Mouse (Mus musculus): ENCODE results near the gene Serping1. TPM values are rescaled to one million over a fixed set of nuclear protein-coding genes. Genes with fewer than 3 reads are reported as not detected.

Gene Serping1
- total RNA-seq, 2 experiments from 2014 or later: 7.3 to 7.5 TPM

DNA sequence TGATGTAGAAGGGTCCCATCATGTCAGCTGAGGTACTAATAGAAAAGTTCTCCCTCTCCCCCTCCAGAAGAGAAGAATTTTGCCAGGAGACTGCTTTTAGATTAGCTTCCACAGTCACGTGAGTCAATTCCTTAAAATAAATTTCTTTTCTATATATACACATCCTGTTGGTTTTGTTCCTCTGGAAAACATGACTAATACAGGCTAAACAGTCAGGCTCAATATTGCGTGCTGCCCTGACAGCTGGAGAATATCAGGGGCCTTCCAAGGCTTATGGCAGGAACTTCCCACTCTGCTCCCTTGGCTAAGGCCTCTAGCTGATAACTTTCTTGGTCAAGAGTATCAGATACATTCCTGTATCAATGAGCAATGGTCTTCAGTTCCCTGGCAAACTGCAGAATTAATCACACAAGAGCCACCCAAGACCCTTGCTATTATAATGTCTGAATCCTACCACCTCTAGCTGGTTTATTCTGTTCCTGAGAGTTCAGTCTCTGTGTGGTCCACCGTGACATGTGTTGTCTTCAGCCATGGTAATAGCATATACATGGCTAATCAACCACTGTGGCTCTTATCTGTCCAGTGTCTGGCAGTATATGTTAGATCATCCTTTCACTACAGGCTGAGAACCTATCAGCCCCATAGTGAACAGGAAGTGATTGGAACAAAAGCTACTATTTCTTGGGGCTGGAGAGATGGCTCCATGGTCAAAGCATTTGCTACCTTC, 8.8 kb upstream of the Serping1 start:
- no peak for DNase-seq (ENCODE audit: low spot score in 2 of 2)
- intact Hi-C loops (cut with DNase I): no loop called here

DNA sequence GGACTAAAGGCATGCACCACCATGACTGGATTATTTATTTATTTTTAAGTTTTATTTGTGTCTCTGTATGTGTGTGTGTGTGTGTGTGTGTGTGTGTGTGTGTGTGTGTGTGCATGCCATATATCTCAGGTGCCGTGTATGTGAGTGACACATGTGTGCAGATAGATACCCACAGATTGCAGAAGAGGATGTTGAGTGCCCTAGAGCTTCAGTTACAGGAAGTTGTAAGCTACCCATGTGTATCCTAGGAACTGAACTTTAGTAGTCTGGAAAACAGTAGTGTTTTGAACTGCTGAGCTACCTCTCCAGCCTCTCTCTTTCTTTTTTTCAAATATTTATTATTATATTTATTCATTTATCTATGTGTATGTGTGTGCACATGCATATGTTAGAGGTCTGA, 8.1 kb upstream of the Serping1 start:
- intact Hi-C loops (cut with DNase I): no loop called here
- no peak for DNase-seq (ENCODE audit: low spot score in 2 of 2)

- intact Hi-C loops (cut with DNase I): no loop called here
- DNase-seq (ENCODE audit: low spot score in 2 of 2): no peak
Observed at GRCm38 (mm10) chr2:84779210-84779609, 4.0 kb upstream of the Serping1 start.

DNA sequence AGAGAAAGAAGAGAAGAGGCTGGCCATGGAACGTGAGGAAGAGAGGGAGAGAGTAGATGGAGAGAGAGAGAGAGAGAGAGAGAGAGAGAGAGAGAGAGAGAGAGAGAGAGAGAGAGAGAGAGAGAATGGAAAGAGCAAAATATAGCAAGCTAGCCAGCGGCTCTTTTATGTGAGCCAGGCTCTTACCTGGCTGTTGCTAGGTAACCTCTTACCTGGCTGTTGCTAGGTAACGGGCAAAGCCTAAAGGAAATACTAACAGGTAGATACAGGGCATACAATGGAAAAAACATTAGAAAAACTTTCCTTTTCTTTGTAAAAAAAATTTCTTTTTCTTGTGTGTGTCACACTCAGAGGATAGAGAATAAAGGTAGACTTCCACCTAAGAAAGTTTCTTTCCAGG, 2.5 kb upstream of the Serping1 start:
- no peak for DNase-seq (ENCODE audit: low spot score in 2 of 2)
- intact Hi-C loops (cut with DNase I): no loop called here

DNA sequence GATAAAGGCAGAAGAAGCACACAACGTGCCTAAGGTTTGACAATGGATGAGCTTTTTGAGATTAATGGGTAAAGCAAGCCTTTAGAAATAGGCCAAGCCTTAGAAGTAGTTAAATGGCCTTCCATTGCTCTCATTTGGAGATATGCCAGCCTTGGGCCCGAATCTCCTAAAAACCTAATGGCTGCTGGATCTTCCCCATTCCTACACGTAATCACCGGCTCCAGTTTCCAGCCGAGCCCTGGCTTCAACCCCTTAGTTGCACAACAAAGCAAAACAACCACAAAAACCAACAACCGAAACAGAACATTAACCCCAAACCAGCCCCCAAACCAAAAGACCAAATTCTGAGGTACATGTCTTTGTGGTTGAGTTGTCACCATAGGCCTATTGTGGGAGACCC, 421 bp upstream of the Serping1 start:
- no peak for DNase-seq (ENCODE audit: low spot score in 2 of 2)
- intact Hi-C loops (cut with DNase I): no loop called here

DNA sequence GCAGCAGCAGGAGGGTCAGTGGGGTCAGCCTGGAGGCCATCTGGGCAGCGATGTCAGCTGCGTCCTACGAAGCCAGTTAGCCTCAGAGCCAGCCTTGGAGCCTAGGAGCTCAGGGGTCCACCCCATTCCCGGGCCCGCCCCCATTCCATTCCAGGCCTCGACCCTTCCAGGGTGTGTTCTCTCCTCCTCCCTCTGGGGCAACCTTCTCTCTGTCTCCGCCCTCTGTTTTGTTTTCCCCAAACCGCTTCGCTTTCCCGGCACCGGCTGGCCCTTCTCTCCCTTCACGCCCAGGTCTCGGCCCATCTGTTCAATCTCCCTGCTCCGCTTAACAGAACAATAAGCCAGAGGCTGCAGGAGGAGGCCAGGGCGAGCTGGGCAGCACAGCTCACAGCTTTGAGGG, 493 bp downstream of the Serping1 start:
- DNase-seq (ENCODE audit: low spot score in 2 of 2): peak in 1 of 2 experiments; percentile 1
- intact Hi-C loops (cut with DNase I): no loop called here

GRCm38 (mm10) chr2:84773195-84773594, 2.0 kb downstream of the Serping1 start:
- intact Hi-C loops (cut with DNase I): no loop called here

GRCm38 (mm10) chr2:84772454-84772853, 2.8 kb downstream of the Serping1 start:
- DNase-seq (ENCODE audit: low spot score in 2 of 2): no peak
- intact Hi-C loops (cut with DNase I): no loop called here

More at GRCm38 (mm10) chr2:84773195-84773594, 2.0 kb downstream of the Serping1 start:
- DNase-seq (ENCODE audit: low spot score in 2 of 2): no peak

- intact Hi-C loops (cut with DNase I): no loop called here
- DNase-seq (ENCODE audit: low spot score in 2 of 2): no peak
Observed at GRCm38 (mm10) chr2:84770501-84770900, 4.7 kb downstream of the Serping1 start.

- intact Hi-C loops (cut with DNase I): no loop called here
- no peak for DNase-seq (ENCODE audit: low spot score in 2 of 2)
Observed at GRCm38 (mm10) chr2:84762818-84763217, 12.4 kb downstream of the Serping1 start.

DNA sequence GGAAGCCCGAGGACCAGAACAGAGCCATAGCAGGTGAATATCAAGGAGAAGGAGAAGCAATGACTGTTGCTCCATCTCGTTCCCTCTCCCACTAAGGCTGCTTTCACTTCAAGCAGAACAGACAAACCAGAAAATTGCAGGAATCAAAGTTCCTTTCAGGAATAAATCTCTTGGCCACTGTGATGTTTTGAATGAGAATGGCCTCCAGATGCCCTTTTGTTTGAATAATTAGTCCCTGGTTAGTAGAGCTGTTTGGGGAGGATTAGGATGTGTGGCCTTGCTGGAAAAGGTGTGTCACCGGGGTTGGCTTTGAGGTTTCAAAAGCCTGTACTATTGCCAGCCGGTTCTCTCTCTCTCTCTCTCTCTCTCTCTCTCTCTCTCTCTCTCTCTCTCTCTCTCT, 12.9 kb downstream of the Serping1 start:
- intact Hi-C loops (cut with DNase I): no loop called here
- no peak for DNase-seq (ENCODE audit: low spot score in 2 of 2)

DNA sequence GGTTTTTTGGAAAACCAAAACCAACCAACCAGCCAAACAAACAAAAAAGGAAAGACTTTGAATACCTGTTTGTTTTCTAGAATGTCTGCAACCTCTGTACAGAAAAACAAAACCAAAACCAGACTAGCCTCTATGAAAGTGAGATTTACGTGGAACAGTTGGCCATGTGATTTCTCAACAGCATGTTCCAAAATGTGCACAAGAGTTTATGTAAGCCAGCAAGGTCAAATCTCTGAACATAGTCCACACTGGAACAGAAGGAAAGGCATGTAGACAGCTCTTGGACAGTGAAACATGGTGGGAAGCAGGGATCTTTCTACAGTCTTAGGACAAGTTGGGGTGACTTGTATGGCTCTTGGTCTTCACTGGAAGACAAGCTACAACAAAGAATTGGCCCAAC, 13.4 kb downstream of the Serping1 start:
- DNase-seq (ENCODE audit: low spot score in 2 of 2): no peak
- intact Hi-C loops (cut with DNase I): no loop called here

DNA sequence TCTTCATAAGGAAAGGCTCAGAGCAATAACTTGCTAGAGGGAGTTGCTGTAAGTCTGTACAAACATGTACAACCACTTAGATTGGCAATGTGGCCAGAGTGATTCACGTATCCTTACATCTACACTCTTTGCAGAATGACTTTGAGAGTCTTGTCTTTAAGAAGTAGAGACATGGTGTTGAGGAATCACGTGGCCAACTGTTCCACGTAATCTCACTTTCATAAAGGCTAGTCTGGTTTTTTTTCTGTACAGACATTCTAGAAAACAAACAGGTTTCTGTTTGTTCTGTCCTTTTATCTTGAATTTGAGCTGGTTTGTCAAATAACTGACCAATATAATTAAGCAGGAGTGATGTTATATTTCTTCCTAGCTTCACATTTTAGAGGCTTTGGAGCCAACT, 13.9 kb downstream of the Serping1 start:
- DNase-seq (ENCODE audit: low spot score in 2 of 2): no peak
- intact Hi-C loops (cut with DNase I): no loop called here

DNA sequence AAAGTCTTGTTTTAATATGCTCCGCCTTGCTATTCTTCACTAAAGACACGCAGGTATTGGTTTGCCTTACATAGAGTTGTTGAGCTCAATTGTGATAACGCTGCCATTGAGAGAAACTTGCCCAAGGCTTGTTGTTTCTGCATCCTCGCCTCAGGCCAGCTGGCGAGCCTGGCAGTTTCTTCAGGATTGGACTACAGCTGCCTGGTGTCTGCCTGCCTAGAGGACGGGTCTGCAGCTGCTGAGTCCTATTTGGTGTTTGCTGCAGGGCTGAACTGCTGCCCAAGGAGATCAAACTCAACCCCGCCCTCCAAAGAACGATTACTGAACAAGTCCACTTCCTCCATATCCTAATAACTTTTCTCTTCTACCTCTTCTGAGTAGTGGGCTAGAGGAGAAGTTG, 14.5 kb downstream of the Serping1 start:
- intact Hi-C loops (cut with DNase I): no loop called here
- DNase-seq (ENCODE audit: low spot score in 2 of 2): no peak

DNA sequence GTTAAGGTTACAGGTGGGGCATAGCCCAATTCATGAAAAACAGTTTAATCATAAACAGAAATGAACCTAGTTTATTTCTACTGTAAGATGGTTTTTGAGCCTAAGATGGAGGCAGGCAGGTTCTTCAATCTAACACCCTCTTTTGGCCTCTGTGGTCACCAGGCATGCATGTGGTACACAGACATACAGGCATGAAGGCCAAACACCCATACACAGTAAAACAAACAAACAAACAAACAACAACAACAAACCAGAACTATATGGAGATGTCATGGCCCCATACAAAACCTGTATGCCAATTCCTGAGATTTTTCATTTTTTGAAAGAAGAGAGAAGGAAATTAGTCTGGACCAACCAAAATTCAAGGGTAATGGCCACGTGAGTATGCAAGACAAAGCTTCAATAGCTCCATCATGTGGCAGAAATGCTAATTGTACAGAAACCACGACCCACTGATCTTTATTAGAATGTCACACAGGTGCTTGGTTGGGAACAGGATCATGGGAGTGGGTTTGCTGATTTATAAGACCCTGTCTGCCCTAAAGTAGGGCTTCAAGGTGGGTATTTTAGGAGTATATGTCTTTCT, 16.6 kb downstream of the Serping1 start:
- intact Hi-C loops (cut with DNase I): no loop called here
- DNase-seq (ENCODE audit: low spot score in 2 of 2): peak; percentile 43 to 49

DNA sequence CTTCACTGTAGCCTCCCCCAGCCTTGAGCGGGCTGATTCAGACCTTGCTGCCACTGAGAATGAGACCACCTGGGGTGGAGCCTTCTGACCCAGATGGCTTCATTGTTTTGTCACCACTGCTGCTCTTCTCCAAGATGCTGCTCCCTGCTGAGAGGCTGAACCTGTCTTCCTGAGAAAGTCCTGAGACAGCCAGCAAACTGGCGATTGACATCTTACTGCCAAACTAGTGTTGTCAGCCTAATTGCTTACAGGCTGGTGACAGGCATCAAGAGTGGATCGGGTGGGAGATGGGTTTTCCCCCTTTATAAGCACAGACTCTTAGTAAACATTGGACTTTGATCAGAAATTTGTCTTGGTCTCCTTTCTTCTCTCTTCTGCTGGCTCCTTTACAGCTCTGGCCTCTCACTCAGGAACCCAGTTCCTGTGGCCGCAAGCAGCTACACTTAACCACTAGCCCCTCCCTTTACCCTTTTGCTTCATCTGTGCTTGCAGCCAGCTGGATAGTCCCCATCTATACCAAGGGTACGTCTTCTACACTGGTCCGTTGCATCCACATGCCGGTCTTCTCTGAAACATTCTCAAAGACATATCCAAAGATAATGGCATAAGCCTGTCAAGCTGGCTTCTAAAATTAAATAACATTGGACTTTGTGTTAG, 18.1 kb downstream of the Serping1 start:
- no peak for DNase-seq (ENCODE audit: low spot score in 2 of 2)
- intact Hi-C loops (cut with DNase I): no loop called here

DNA sequence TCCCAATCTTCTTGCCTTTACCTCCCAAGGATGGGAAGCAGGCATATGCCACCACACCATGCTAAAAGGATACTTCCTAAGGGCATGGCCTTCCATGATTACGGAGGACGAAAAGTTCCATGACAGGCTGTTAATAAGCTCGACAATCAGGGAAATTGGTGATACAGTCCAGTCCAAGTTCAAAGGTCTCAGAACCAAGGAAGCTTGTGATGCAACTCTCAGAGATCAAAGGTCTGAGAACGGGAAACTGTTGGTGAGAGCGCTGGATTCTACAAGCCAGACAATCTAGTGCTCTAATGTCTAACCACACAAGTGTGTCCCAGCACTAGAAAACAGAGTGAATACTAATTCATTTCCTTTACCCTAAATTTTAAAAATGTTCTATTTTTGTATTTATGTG, 19.0 kb downstream of the Serping1 start:
- DNase-seq (ENCODE audit: low spot score in 2 of 2): no peak
- intact Hi-C loops (cut with DNase I): no loop called here

DNA sequence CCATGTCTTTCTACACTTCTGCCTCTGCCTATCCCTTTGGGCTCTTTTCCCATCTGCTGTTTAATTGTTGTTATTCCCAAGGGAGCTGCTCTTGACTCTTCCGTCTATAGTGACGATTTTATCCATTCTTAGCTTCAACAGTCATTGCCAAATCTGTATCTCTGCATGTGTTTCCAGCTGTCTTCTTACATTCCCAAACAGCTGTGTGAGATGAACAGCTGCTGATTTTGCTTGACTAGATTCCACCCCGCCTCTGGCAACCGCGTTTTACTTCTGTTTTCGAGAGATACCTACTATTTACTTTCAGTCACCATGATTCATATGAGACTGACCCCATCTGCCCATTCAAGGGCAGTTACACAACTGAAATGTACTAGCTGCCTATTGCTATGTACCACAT, 25.1 kb downstream of the Serping1 start:
- DNase-seq (ENCODE audit: low spot score in 2 of 2): no peak
- intact Hi-C loops (cut with DNase I): no loop called here

DNA sequence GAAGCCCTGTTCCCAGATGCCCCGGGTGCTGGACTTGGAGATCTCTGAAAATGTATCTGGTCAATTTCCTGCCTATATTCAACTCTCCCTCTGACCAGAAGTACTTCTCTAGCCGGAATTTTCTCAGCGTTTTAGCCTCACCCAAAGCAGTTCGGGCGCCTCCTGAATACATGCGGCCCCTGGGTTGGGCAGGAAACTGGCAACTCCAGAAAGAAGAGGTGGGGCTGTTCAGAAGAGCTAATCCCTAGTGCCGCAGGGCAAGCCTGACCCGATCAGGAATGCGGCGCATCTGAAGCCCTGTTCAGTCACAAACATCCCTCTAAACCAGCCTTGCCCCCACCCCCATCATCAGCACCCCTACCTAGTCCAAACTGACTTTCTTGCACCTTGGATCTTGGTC, 31.1 kb downstream of the Serping1 start:
- intact Hi-C loops (cut with DNase I): no loop called here
- DNase-seq (ENCODE audit: low spot score in 2 of 2): no peak

DNA sequence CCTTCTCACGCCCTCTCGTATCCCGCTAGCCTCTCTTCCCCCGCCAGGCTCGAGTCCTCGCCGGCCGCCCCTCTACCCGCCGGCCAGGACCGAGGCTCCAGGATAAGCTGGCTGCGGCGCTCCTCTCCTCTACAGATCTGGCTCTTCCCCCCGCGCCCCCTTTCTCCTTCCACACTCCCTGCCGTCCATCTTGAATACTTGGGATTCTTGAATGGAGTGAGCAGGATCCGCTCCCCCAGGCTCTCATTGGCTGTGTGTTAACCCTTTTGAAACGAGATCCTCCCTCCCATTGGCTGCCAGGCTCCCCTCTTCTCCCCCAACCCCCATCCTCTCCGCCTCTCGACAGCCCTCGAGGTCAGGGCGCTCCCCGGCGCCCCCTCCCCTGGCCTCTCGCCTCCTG, 31.7 kb downstream of the Serping1 start, which contains the start of gene Gm19426:
Gene Gm19426 (minus strand): TSS at position 95 of the 400 bp plus-strand sequence.
- intact Hi-C loops (cut with DNase I): no loop called here
- peak; percentile 58 to 74 for DNase-seq (ENCODE audit: low spot score in 2 of 2)

All from left cerebral cortex, postnatal 25 days (tissue).